Mouse (Mus musculus): ENCODE data around the gene Cds2. TPM values are rescaled to one million over a fixed set of nuclear protein-coding genes. Genes with fewer than 3 reads are reported as not detected.

Cds2 gene
- polyA plus RNA-seq, 1 experiment: 30.3 TPM

DNA sequence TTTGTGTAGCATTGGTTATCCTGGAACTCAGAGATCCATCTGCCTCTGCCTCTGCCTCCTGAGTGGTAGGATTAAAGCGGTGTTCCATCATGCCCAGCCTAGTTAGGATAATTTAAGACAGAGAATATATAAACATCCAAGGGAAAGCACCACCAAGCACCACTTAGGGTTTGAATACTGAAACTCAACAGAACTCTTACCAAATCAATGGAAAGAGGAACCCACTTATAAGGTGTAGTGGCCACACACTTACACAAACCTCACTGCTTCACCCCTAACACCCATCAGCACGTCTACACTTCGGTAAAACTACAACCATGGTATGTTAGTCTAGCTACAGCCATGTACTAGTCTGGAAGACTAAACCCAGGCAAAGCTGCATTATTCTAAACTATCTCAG lies 19.6 kb upstream of the Cds2 start:
- Histone ChIP-seq H3K27me3 (ENCODE audit: control insufficient read depth, insufficient read depth, insufficient read length) (no peaks in the 10 kb centered on the region), H3K4me3 (no peak overlapping the region), H3K79me2 (ENCODE audit: control insufficient read depth, insufficient read depth) (peaks cover 15% of the 10 kb centered on the region), H3ac (ENCODE audit: control insufficient read depth, insufficient read length) (no peak overlapping the region), H3K4me2 (ENCODE audit: low read depth) (no peak overlapping the region), H3K36me3 (ENCODE audit: control insufficient read depth, insufficient read depth) (peaks cover 27% of the 10 kb centered on the region)
- no peak for TF ChIP-seq CEBPB (IDR thresholded peaks at IDR 0.05; ENCODE audit: insufficient read depth, poor library complexity, severe bottlenecking)
- no peak for TF ChIP-seq MYOG (IDR thresholded peaks at IDR 0.05; ENCODE audit: control insufficient read depth in 1 of 3, insufficient read depth in 1 of 3, insufficient read length in 2 of 3, low read depth in 2 of 3)
- TF ChIP-seq USF1 (IDR thresholded peaks at IDR 0.05; ENCODE audit: low read depth): no peak
- no peak for TF ChIP-seq POLR2A (IDR thresholded peaks at IDR 0.05; ENCODE audit: insufficient read length, low read depth)
- no peak for TF ChIP-seq E2F4 (IDR thresholded peaks at IDR 0.05; ENCODE audit: insufficient read depth)
- no peak for TF ChIP-seq MAX (IDR thresholded peaks at IDR 0.05; ENCODE audit: low read depth)
- TF ChIP-seq SRF (IDR thresholded peaks at IDR 0.05; ENCODE audit: control insufficient read depth, insufficient read length, low read depth): no peak
- TF ChIP-seq REST (IDR thresholded peaks at IDR 0.05; ENCODE audit: insufficient read depth, insufficient read length): no peak
- no peak for TF ChIP-seq TCF12 (IDR thresholded peaks at IDR 0.05; ENCODE audit: insufficient read depth, poor library complexity, severe bottlenecking)
- TF ChIP-seq TCF3 (IDR thresholded peaks at IDR 0.05; ENCODE audit: insufficient read length, low read depth): no peak
- TF ChIP-seq MYOD1 (IDR thresholded peaks at IDR 0.05; ENCODE audit: control insufficient read depth in 1 of 3, insufficient read length in 2 of 3, low read depth in 2 of 3): no peak
- no peak for TF ChIP-seq POLR2AphosphoS2 (IDR thresholded peaks at IDR 0.05; ENCODE audit: insufficient read length, low read depth)

DNA sequence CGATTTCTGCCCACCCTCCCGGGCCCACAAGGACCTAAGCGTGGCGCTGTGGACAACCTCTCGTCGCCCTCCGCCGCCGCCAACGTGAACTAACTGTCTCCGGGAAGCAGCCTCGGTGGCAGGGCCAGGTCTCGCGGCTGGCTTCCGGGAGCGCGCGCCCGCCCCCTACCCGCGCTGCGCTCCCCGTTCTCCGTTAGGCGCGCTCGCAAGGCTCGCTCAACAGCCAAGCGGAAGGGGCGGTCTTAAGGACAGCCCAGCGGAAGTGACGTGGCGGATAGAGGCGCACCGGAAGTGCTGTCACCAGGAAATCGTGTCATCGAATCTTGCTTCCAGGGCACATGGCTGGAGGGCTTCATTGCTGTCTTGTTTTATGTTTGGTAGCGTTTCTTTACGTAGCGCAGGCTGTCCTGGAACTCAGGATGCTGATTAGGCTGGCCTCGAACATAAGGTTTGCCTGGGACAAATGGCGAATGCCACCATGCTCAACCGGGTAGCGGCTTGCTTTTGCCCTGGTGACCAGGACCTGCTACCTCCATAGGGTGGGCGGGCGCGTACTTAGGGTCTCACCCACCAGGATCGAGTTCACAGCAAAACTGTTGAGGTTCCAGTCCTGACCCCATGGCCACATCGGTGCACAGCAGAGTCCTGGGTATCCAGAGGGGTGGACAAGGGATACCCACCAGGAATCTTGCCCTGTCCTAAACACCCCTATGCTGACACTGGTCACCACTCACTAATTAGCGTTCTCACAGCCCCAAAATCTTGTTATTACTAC lies 15.2 kb upstream of the Cds2 start, which contains the start of gene Tmem230:
TSS of gene Tmem230 (minus strand) at position 269 of the 775 bp plus-strand sequence.
- Histone ChIP-seq H3K4me2 (ENCODE audit: low read depth) (peak within 1 kb of the TSS; percentile 85), H3K36me3 (ENCODE audit: control insufficient read depth, insufficient read depth) (peaks cover 32% of the 10 kb centered on the region), H3K4me3 (peak within 1 kb of the TSS; percentile 48), H3K79me2 (ENCODE audit: control insufficient read depth, insufficient read depth) (peaks cover 43% of the 10 kb centered on the region), H3ac (ENCODE audit: control insufficient read depth, insufficient read length) (no peak within 1 kb of the TSS), H3K27me3 (ENCODE audit: control insufficient read depth, insufficient read depth, insufficient read length) (no peaks in the 10 kb centered on the region)
- TF ChIP-seq REST (IDR thresholded peaks at IDR 0.05; ENCODE audit: insufficient read depth, insufficient read length): no peak
- TF ChIP-seq USF1 (IDR thresholded peaks at IDR 0.05; ENCODE audit: low read depth): peak; percentile 11
- peak; percentile 85 for TF ChIP-seq POLR2AphosphoS2 (IDR thresholded peaks at IDR 0.05; ENCODE audit: insufficient read length, low read depth)
- peak; percentile 78 for TF ChIP-seq POLR2A (IDR thresholded peaks at IDR 0.05; ENCODE audit: insufficient read length, low read depth)
- TF ChIP-seq MAX (IDR thresholded peaks at IDR 0.05; ENCODE audit: low read depth): peak; percentile 92

DNA sequence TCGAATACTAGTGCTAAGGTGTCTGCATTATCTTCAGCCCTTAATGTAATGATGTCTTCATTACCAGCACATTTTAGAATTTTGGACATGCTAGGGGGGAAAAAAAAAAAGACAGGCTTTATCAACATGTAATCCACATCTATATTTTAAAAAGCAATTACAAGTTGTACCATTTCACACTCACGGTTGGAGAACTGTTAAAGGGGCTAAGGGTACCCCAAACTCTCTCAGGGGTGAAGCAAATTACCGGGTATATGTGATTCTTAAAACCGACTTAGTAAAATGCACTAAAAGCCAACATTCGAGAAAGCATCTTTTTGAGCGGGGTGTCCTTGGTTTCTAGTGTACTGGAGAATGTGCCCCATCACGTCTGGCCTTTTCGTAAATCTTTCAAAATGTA lies 11.0 kb upstream of the Cds2 start:
- TF ChIP-seq USF1 (IDR thresholded peaks at IDR 0.05; ENCODE audit: low read depth) (no peak), SRF (IDR thresholded peaks at IDR 0.05; ENCODE audit: control insufficient read depth, insufficient read length, low read depth) (no peak), REST (IDR thresholded peaks at IDR 0.05; ENCODE audit: insufficient read depth, insufficient read length) (no peak), POLR2AphosphoS2 (IDR thresholded peaks at IDR 0.05; ENCODE audit: insufficient read length, low read depth) (no peak), MYOD1 (IDR thresholded peaks at IDR 0.05; ENCODE audit: control insufficient read depth in 1 of 3, insufficient read length in 2 of 3, low read depth in 2 of 3) (no peak), CEBPB (IDR thresholded peaks at IDR 0.05; ENCODE audit: insufficient read depth, poor library complexity, severe bottlenecking) (no peak), E2F4 (IDR thresholded peaks at IDR 0.05; ENCODE audit: insufficient read depth) (no peak), TCF3 (IDR thresholded peaks at IDR 0.05; ENCODE audit: insufficient read length, low read depth) (no peak), POLR2A (IDR thresholded peaks at IDR 0.05; ENCODE audit: insufficient read length, low read depth) (no peak), TCF12 (IDR thresholded peaks at IDR 0.05; ENCODE audit: insufficient read depth, poor library complexity, severe bottlenecking) (no peak), MYOG (IDR thresholded peaks at IDR 0.05; ENCODE audit: control insufficient read depth in 1 of 3, insufficient read depth in 1 of 3, insufficient read length in 2 of 3, low read depth in 2 of 3) (no peak), MAX (IDR thresholded peaks at IDR 0.05; ENCODE audit: low read depth) (no peak)
- H3ac ChIP-seq (ENCODE audit: control insufficient read depth, insufficient read length): no peak overlapping the region
- peaks cover 9% of the 10 kb centered on the region for H3K36me3 ChIP-seq (ENCODE audit: control insufficient read depth, insufficient read depth)
- H3K79me2 ChIP-seq (ENCODE audit: control insufficient read depth, insufficient read depth): peaks cover 38% of the 10 kb centered on the region
- H3K4me3 ChIP-seq: peak overlapping the region; percentile 79
- no peaks in the 10 kb centered on the region for H3K27me3 ChIP-seq (ENCODE audit: control insufficient read depth, insufficient read depth, insufficient read length)
- peak overlapping the region; percentile 66 for H3K4me2 ChIP-seq (ENCODE audit: low read depth)

DNA sequence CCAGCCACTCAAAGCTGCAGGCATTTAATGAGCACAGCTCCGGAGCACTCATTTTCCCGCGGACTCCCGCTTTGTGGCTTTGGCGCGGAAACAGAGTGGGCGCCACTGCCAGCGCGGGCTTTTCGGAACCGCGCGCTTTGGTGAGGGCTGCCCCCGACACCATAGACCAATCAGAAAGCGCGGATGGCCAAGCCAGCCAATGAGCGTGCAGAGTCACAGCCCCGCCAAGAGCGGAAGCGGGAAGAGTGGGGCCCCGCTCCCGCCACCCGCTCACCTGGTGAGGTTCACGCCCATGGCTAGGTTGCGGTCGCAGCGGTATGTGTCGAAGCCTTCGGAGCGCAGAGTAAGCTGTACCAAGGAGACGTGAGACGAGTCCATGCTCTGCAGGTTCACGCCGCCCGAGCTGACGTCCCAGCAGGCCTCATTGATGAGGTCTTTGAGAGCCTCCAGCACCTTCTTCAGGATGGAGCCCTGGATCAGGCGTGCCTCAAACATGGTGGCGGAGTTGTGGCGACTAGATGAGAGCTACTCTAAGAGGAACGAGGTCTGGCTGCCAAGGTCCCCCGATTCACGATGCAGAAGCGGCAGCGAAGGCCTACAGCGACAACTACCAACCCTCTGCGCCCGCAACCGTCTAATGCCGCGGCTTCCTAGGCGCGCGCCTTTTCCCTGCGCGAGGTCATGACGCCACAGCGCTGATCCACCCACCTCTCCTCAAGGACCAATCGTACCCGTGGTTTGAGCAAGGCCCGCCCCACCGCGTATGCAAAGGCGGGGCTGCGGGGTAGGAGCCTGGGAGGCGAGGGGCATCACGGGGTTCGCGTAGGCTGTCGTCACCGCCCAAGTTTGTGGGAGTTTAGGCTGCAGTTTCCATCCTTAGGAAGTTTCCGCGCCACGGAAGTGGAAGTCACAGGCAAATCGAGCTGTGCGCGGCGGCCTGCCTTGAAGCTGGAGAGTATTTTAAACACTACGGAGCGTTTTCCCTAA lies 10.1 kb upstream of the Cds2 start, which contains the start of gene Pcna:
TSS of gene Pcna (minus strand) at position 773 of the 987 bp plus-strand sequence.
- Histone ChIP-seq H3K79me2 (ENCODE audit: control insufficient read depth, insufficient read depth) (peaks cover 33% of the 10 kb centered on the region), H3K27me3 (ENCODE audit: control insufficient read depth, insufficient read depth, insufficient read length) (no peaks in the 10 kb centered on the region), H3K4me3 (peak within 1 kb of the TSS; percentile 79), H3ac (ENCODE audit: control insufficient read depth, insufficient read length) (peak within 1 kb of the TSS; percentile 4), H3K36me3 (ENCODE audit: control insufficient read depth, insufficient read depth) (peaks cover 9% of the 10 kb centered on the region), H3K4me2 (ENCODE audit: low read depth) (peak within 1 kb of the TSS; percentile 95)
- TF ChIP-seq E2F4 (IDR thresholded peaks at IDR 0.05; ENCODE audit: insufficient read depth) (peak; percentile 83), REST (IDR thresholded peaks at IDR 0.05; ENCODE audit: insufficient read depth, insufficient read length) (no peak), TCF12 (IDR thresholded peaks at IDR 0.05; ENCODE audit: insufficient read depth, poor library complexity, severe bottlenecking) (no peak), POLR2A (IDR thresholded peaks at IDR 0.05; ENCODE audit: insufficient read length, low read depth) (peak; percentile 65), CEBPB (IDR thresholded peaks at IDR 0.05; ENCODE audit: insufficient read depth, poor library complexity, severe bottlenecking) (no peak), POLR2AphosphoS2 (IDR thresholded peaks at IDR 0.05; ENCODE audit: insufficient read length, low read depth) (peak; percentile 72), USF1 (IDR thresholded peaks at IDR 0.05; ENCODE audit: low read depth) (peak; percentile 62), TCF3 (IDR thresholded peaks at IDR 0.05; ENCODE audit: insufficient read length, low read depth) (no peak), SRF (IDR thresholded peaks at IDR 0.05; ENCODE audit: control insufficient read depth, insufficient read length, low read depth) (no peak), MAX (IDR thresholded peaks at IDR 0.05; ENCODE audit: low read depth) (no peak)
